Mouse (Mus musculus): ENCODE results near the gene Ulk4. TPM values are rescaled to one million over a fixed set of nuclear protein-coding genes. Genes with fewer than 3 reads are reported as not detected.
A peak's percentile ranks its signal among the peaks of the same experiment; 100 is the strongest.

Ulk4 gene
- polyA plus RNA-seq, 1 experiment from 2014 or later: 161 TPM

DNA sequence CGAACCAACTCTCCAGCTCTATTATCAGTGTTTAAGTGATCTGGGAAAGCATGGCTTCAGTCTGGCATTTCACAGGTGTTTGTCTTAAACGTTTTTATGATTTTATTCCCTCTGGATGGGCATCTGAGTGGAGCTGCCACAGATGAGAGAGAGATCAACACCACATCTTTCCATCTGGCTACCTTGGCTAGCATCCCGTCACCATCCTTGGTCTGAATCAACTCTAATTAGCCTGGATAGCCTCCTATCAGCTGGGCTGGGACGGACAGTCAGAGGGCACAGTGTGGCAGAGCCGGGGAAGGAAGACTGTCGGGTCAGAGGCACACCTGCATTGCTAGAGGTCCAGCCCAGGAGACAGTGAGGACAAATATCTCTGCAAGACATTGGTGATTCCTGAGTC lies 4.9 kb upstream of the Ulk4 start:
- H3K27me3 ChIP-seq (ENCODE audit: control insufficient read depth, insufficient read depth, low read length): no peaks in the 10 kb centered on the region
- H3K9me3 ChIP-seq (ENCODE audit: control insufficient read depth, low read length): no peaks in the 10 kb centered on the region; the same call in 1 of the 2 replicates
- H3K4me3 ChIP-seq (ENCODE audit: low read depth, low read length): no peak overlapping the region
- H3K9ac ChIP-seq (ENCODE audit: low read depth, low read length): no peak overlapping the region
- ATAC-seq (ENCODE audit: low FRiP score) (no peak), DNase-seq (ENCODE audit: low spot score) (no peak)
- no peaks in the 10 kb centered on the region for H3K36me3 ChIP-seq (ENCODE audit: control insufficient read depth, insufficient read depth, low read length)
- H3K4me2 ChIP-seq (replicated peaks; ENCODE audit: low read depth, low read length): no peak overlapping the region
- WGBS: 89% methylated on average over 6 of the region's 6 CpGs
- H3K27ac ChIP-seq (ENCODE audit: low read depth, low read length): no peak overlapping the region
- no peaks in the 10 kb centered on the region for H3K4me1 ChIP-seq (replicated peaks; ENCODE audit: control insufficient read depth, insufficient read depth, low read length)

DNA sequence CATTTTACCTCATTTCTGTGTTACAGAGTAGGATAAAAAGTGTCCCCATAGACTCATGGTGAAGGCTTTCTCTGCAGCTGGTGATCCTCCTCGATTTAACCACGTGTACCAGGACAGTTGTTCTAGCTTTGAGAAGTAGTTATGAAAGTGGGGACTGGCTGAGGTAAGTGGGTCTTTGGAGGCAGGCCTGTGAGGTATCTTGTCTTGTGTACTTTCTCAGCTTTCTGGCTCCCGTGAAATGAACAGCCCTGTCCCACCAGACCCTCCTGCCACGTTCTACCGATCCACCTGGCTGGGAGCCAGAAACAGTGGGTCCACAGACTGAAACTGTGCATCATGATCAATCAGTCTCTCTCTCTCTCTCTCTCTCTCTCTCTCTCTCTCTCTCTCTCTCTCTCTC lies 2.2 kb upstream of the Ulk4 start:
- 89% methylated on average over 5 of the region's 5 CpGs for WGBS

DNA sequence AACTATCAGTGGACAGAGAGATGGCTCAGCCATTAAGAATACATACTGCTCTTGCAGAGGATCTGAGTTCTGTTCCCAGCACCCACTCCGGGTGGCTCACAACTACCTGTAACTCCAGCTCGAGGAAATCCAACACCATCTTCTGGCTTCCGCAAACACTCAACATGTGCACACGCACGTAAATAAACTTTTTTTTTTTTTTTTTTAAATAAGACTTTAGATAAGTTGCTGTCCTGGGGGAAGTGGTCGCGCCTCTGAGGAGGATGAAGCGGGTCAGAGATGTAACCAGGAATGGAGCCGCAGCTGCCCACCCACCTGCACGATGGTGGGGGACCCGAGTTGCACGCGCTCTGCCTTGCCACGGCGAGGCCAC lies 266 bp downstream of the Ulk4 start:
- Histone ChIP-seq H3K9me3 (ENCODE audit: control insufficient read depth, low read length) (no peaks in the 10 kb centered on the region), H3K27me3 (ENCODE audit: control insufficient read depth, insufficient read depth, low read length) (no peaks in the 10 kb centered on the region), H3K4me1 (replicated peaks; ENCODE audit: control insufficient read depth, insufficient read depth, low read length) (no peaks in the 10 kb centered on the region), H3K4me3 (ENCODE audit: low read depth, low read length) (peak overlapping the region; percentile 60), H3K9ac (ENCODE audit: low read depth, low read length) (peak overlapping the region; percentile 46; the same call in 1 of the 2 replicates), H3K36me3 (ENCODE audit: control insufficient read depth, insufficient read depth, low read length) (no peaks in the 10 kb centered on the region), H3K27ac (ENCODE audit: low read depth, low read length) (no peak overlapping the region), H3K4me2 (replicated peaks; ENCODE audit: low read depth, low read length) (peak overlapping the region; percentile 69)
- WGBS: 16% methylated on average over 15 of the region's 15 CpGs
- ATAC-seq (ENCODE audit: low FRiP score): no peak
- no peak for DNase-seq (ENCODE audit: low spot score)

More for the DNA sequence above, 2.2 kb upstream of the Ulk4 start:
- H3K27me3 ChIP-seq (ENCODE audit: control insufficient read depth, insufficient read depth, low read length): no peaks in the 10 kb centered on the region
- no peak overlapping the region for H3K9ac ChIP-seq (ENCODE audit: low read depth, low read length)
- H3K27ac ChIP-seq (ENCODE audit: low read depth, low read length): no peak overlapping the region
- DNase-seq (ENCODE audit: low spot score) (no peak), ATAC-seq (ENCODE audit: low FRiP score) (no peak)
- no peaks in the 10 kb centered on the region for H3K4me1 ChIP-seq (replicated peaks; ENCODE audit: control insufficient read depth, insufficient read depth, low read length)
- no peaks in the 10 kb centered on the region; the same call in 1 of the 2 replicates for H3K9me3 ChIP-seq (ENCODE audit: control insufficient read depth, low read length)
- H3K36me3 ChIP-seq (ENCODE audit: control insufficient read depth, insufficient read depth, low read length): no peaks in the 10 kb centered on the region
- no peak overlapping the region for H3K4me3 ChIP-seq (ENCODE audit: low read depth, low read length)
- no peak overlapping the region for H3K4me2 ChIP-seq (replicated peaks; ENCODE audit: low read depth, low read length)

DNA sequence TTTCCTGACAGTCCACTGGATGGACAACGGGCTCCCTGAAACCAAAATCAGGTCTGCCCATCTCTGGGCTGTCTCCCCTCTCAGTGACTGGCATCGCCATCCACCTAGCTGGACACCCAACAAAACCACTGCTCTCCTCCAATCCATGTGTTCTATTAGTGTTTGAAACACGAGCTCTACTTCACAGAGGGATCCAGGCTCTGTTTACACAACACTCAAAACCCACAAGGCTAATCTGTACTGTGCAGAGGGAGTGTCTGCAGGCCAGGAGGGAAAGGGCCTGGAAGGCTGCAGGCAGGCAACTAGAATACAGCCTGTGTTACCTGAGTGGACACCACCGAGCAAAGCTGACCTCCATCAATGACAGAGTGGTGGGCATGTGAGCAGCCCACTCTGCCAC lies 5.4 kb downstream of the Ulk4 start:
- whole genome bisulfite sequencing: 71% methylated on average over 4 of the region's 4 CpGs
- no peaks in the 10 kb centered on the region for H3K36me3 ChIP-seq (ENCODE audit: control insufficient read depth, insufficient read depth, low read length)
- no peak overlapping the region for H3K9ac ChIP-seq (ENCODE audit: low read depth, low read length)
- no peak overlapping the region for H3K4me2 ChIP-seq (replicated peaks; ENCODE audit: low read depth, low read length)
- no peak overlapping the region for H3K4me3 ChIP-seq (ENCODE audit: low read depth, low read length)
- no peak for ATAC-seq (ENCODE audit: low FRiP score)
- DNase-seq (ENCODE audit: low spot score): no peak
- H3K27ac ChIP-seq (ENCODE audit: low read depth, low read length): no peak overlapping the region
- H3K9me3 ChIP-seq (ENCODE audit: control insufficient read depth, low read length): no peaks in the 10 kb centered on the region
- no peaks in the 10 kb centered on the region for H3K4me1 ChIP-seq (replicated peaks; ENCODE audit: control insufficient read depth, insufficient read depth, low read length)
- H3K27me3 ChIP-seq (ENCODE audit: control insufficient read depth, insufficient read depth, low read length): no peaks in the 10 kb centered on the region

DNA sequence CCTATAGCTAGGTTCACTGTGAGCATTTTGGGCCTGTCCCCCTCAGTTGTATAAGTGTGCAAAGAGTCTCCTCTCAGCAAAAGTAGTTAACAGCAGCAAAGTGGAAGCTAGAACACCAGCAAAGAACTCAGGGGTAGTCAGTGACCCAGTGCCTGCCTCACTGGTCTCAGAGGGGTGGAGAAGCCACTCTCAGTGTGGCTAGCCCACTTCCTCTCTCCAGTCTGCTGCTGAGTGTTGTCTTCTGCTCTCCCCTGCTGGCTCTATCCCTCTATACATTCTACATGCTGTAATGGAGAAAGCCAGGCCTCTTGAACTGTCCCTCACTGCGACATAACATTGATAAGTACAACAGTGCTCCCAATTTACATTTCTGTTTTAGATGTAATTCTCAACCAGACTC lies 5.8 kb downstream of the Ulk4 start:
- H3K9ac ChIP-seq (ENCODE audit: low read depth, low read length): no peak overlapping the region
- no peaks in the 10 kb centered on the region for H3K4me1 ChIP-seq (replicated peaks; ENCODE audit: control insufficient read depth, insufficient read depth, low read length)
- no peaks in the 10 kb centered on the region for H3K36me3 ChIP-seq (ENCODE audit: control insufficient read depth, insufficient read depth, low read length)
- DNase-seq (ENCODE audit: low spot score): no peak
- H3K9me3 ChIP-seq (ENCODE audit: control insufficient read depth, low read length): no peaks in the 10 kb centered on the region
- no peak overlapping the region for H3K4me3 ChIP-seq (ENCODE audit: low read depth, low read length)
- no peak overlapping the region for H3K27ac ChIP-seq (ENCODE audit: low read depth, low read length)
- 95% methylated on average over 1 of the region's 1 CpGs for WGBS
- no peak for ATAC-seq (ENCODE audit: low FRiP score)
- H3K4me2 ChIP-seq (replicated peaks; ENCODE audit: low read depth, low read length): no peak overlapping the region
- H3K27me3 ChIP-seq (ENCODE audit: control insufficient read depth, insufficient read depth, low read length): no peaks in the 10 kb centered on the region

DNA sequence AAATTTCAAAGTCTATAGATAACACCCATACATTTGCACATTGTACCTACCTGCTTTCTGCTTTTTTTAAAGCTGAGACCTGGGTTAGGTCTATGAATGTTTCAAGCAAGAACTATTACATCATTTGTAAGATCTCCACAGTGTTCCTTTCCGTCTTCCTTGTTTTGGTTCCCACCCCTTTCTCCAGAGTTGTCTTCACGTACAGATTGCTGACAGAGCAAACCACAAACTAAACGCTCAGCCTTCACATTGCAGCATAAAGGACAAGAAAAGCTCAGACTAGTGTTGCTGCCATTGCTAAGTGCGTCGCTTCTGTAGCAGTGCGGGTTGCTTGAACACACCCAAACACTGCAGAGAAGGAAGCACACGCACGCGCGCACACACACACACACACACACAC lies 11.7 kb downstream of the Ulk4 start:
- H3K9me3 ChIP-seq (ENCODE audit: control insufficient read depth, low read length): no peaks in the 10 kb centered on the region
- H3K4me1 ChIP-seq (replicated peaks; ENCODE audit: control insufficient read depth, insufficient read depth, low read length): no peaks in the 10 kb centered on the region
- no peak overlapping the region for H3K4me3 ChIP-seq (ENCODE audit: low read depth, low read length)
- H3K27me3 ChIP-seq (ENCODE audit: control insufficient read depth, insufficient read depth, low read length): no peaks in the 10 kb centered on the region
- 88% methylated on average over 10 of the region's 10 CpGs for WGBS
- H3K9ac ChIP-seq (ENCODE audit: low read depth, low read length): no peak overlapping the region
- no peaks in the 10 kb centered on the region for H3K36me3 ChIP-seq (ENCODE audit: control insufficient read depth, insufficient read depth, low read length)
- no peak for DNase-seq (ENCODE audit: low spot score)
- no peak for ATAC-seq (ENCODE audit: low FRiP score)
- no peak overlapping the region for H3K27ac ChIP-seq (ENCODE audit: low read depth, low read length)
- H3K4me2 ChIP-seq (replicated peaks; ENCODE audit: low read depth, low read length): no peak overlapping the region

DNA sequence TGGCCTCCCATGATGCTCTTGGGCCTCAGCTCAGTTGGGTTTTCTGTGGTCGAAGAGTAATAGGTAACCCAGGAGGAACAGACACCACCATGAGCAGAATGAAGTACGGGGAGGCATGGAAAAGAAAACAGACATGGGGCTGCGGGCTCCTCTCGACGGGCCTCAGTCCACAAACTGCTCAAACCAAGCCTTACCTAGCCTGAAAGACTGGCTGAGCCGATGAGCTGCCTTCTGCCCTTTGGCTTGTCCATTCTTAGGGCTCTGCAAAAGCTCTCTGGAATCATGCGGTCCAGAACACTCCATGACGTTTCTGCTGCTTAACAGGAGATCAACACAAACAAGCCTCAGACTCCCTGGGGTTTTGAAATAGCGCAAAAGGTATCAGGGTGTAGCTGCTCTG lies 19.9 kb downstream of the Ulk4 start:
- H3K27ac ChIP-seq (ENCODE audit: low read depth, low read length): no peak overlapping the region
- 85% methylated on average over 9 of the region's 9 CpGs for WGBS
- H3K9me3 ChIP-seq (ENCODE audit: control insufficient read depth, low read length): no peaks in the 10 kb centered on the region
- DNase-seq (ENCODE audit: low spot score) (no peak), ATAC-seq (ENCODE audit: low FRiP score) (no peak)
- no peak overlapping the region for H3K9ac ChIP-seq (ENCODE audit: low read depth, low read length)
- H3K4me1 ChIP-seq (replicated peaks; ENCODE audit: control insufficient read depth, insufficient read depth, low read length): no peaks in the 10 kb centered on the region
- H3K4me3 ChIP-seq (ENCODE audit: low read depth, low read length): no peak overlapping the region
- no peaks in the 10 kb centered on the region for H3K27me3 ChIP-seq (ENCODE audit: control insufficient read depth, insufficient read depth, low read length)
- H3K36me3 ChIP-seq (ENCODE audit: control insufficient read depth, insufficient read depth, low read length): no peaks in the 10 kb centered on the region
- no peak overlapping the region for H3K4me2 ChIP-seq (replicated peaks; ENCODE audit: low read depth, low read length)

DNA sequence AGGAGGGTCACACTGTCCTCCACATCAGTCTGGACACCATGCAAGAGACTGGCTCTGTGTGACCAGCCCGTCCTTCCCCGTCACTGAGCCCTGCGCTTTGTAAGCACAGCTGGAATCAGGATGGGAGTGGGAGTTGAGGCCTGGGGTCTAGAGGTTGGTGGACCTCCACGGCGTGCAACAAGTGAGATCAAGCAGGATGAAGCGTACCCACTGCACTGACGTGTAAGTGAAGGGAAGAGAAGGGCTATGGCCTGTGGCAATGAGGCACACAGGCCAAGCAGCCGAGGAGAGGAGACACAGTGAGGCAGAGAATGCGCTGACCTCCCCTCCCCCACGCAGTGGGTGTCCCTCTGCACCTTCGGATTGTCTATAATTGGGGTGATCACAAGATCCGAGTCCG lies 22.2 kb downstream of the Ulk4 start:
- DNase-seq (ENCODE audit: low spot score) (no peak), ATAC-seq (ENCODE audit: low FRiP score) (no peak)
- no peaks in the 10 kb centered on the region for H3K4me1 ChIP-seq (replicated peaks; ENCODE audit: control insufficient read depth, insufficient read depth, low read length)
- H3K4me3 ChIP-seq (ENCODE audit: low read depth, low read length): no peak overlapping the region
- H3K27me3 ChIP-seq (ENCODE audit: control insufficient read depth, insufficient read depth, low read length): no peaks in the 10 kb centered on the region
- no peak overlapping the region for H3K9ac ChIP-seq (ENCODE audit: low read depth, low read length)
- H3K36me3 ChIP-seq (ENCODE audit: control insufficient read depth, insufficient read depth, low read length): no peaks in the 10 kb centered on the region
- H3K27ac ChIP-seq (ENCODE audit: low read depth, low read length): no peak overlapping the region
- 94% methylated on average over 13 of the region's 13 CpGs for WGBS
- no peak overlapping the region for H3K4me2 ChIP-seq (replicated peaks; ENCODE audit: low read depth, low read length)
- H3K9me3 ChIP-seq (ENCODE audit: control insufficient read depth, low read length): no peaks in the 10 kb centered on the region

DNA sequence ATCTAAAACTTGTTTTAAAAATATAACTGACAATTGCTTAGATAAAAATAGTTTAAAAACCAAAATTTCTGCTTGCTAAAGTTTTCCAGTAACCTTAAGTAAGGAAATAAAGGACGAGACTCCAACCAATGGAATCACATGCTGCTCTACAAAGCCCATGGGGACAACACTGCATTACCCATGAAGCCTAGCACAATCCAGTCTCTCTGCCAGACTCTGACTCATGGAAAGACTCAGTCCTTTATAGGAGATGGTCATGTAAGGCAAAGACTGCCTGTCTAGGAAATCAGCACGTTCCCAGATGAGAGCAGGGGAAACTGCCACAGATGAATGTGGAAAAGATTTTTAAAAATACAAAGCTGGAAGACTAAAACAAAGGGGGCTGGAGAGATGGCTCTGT lies 23.0 kb downstream of the Ulk4 start:
- no peaks in the 10 kb centered on the region for H3K27me3 ChIP-seq (ENCODE audit: control insufficient read depth, insufficient read depth, low read length)
- H3K9ac ChIP-seq (ENCODE audit: low read depth, low read length): no peak overlapping the region
- H3K4me3 ChIP-seq (ENCODE audit: low read depth, low read length): no peak overlapping the region
- 86% methylated on average over 2 of the region's 2 CpGs for WGBS
- no peaks in the 10 kb centered on the region for H3K9me3 ChIP-seq (ENCODE audit: control insufficient read depth, low read length)
- H3K4me1 ChIP-seq (replicated peaks; ENCODE audit: control insufficient read depth, insufficient read depth, low read length): no peaks in the 10 kb centered on the region
- no peaks in the 10 kb centered on the region for H3K36me3 ChIP-seq (ENCODE audit: control insufficient read depth, insufficient read depth, low read length)
- DNase-seq (ENCODE audit: low spot score) (no peak), ATAC-seq (ENCODE audit: low FRiP score) (no peak)
- no peak overlapping the region for H3K4me2 ChIP-seq (replicated peaks; ENCODE audit: low read depth, low read length)
- H3K27ac ChIP-seq (ENCODE audit: low read depth, low read length): no peak overlapping the region
